Mouse (Mus musculus) heart, postnatal 0 days (tissue): ENCODE results near the gene Actb. TPM values are rescaled to one million over a fixed set of nuclear protein-coding genes. Genes with fewer than 3 reads are reported as not detected.
"Not testable (repeated sequence)": the region's sequence is repeated elsewhere in the genome, so short reads cannot be mapped to it uniquely, and the experiment has no call there.

ENCODE experiments used
- ATAC-seq: fragments of 200-750 bp; cut with Nextera tagmentation; 2 replicates; pipeline ENCODE4 v1.8.0; 2017; ENCODE audit warnings: low read depth, moderate number of reproducible peaks, moderate library complexity; ENCODE audit not compliant: insufficient read depth
- DNase-seq: peaks from one replicate; pipeline ENCODE4 v3.0.0-alpha.2; 2016; ENCODE audit warnings: low spot score
- H3K27ac ChIP-seq: fragments of 300-500 bp; sonication (generic); 2 replicates; pipeline ENCODE4 v1.5.1; 2014; ENCODE audit warnings: low read depth, mild to moderate bottlenecking
- H3K27me3 ChIP-seq: fragments of 300-500 bp; sonication (generic); 2 replicates; pipeline ENCODE4 v1.6.1; 2014; ENCODE audit warnings: low read length, mixed read lengths; ENCODE audit not compliant: control insufficient read depth, insufficient read depth
- H3K36me3 ChIP-seq: fragments of 300-500 bp; sonication (generic); replicated peaks from 2 replicates; pipeline ENCODE4 v1.6.1; 2014; ENCODE audit warnings: low read length, mixed read lengths; ENCODE audit not compliant: control insufficient read depth, insufficient read depth
- H3K4me1 ChIP-seq: fragments of 300-500 bp; sonication (generic); 2 replicates; pipeline ENCODE4 v1.6.1; 2014; ENCODE audit warnings: antibody characterized with exemption; ENCODE audit not compliant: control insufficient read depth, insufficient read depth
- H3K4me2 ChIP-seq: fragments of 300-500 bp; sonication (generic); 2 replicates; pipeline ENCODE4 v1.6.1; 2014; ENCODE audit warnings: low read depth, mild to moderate bottlenecking, low read length, moderate library complexity
- H3K4me3 ChIP-seq: fragments of 300-500 bp; sonication (generic); 2 replicates; pipeline ENCODE4 v1.5.1; 2014; ENCODE audit warnings: low read depth, low read length
- H3K9ac ChIP-seq: fragments of 300-500 bp; sonication (generic); replicated peaks from 2 replicates; pipeline ENCODE4 v1.6.1; 2014; ENCODE audit warnings: low read depth, low read length, mixed read lengths
- H3K9me3 ChIP-seq: fragments of 300-500 bp; sonication (generic); replicated peaks from 2 replicates; pipeline ENCODE4 v1.6.1; 2016; ENCODE audit warnings: low read length; ENCODE audit not compliant: control insufficient read depth
- CTCF ChIP-seq: IDR thresholded peaks from 2 replicates; pipeline ENCODE4 v1.5.1; 2016; ENCODE audit warnings: antibody characterized with exemption, control low read depth, low read depth
- EP300 ChIP-seq: IDR thresholded peaks from 2 replicates; pipeline ENCODE4 v1.6.1; 2016; ENCODE audit warnings: antibody characterized with exemption, low read depth
- WGBS: fragments of 180-500 bp; shearing (Covaris S2); extraction: QIAGEN DNeasy Blood & Tissue Kit; methylation state at CpG from one replicate; pipeline ENCODE4 v1.1.7; 2014; 5-methylcytosine and 5-hydroxymethylcytosine counted together
- polyA plus RNA-seq: library from polyadenylated mRNA; unstranded; fragments of >200 nt; fragmentation: Nextera tagmentation; extraction: Ambion mirVana; gene quantifications from 2 replicates; pipeline ENCODE4 v1.2.1, GENCODE M21; 2015
- total RNA-seq: library from RNA; depleted of rRNA; stranded (reverse); fragments of >200 nt; gene quantifications from 2 replicates; pipeline ENCODE4 v1.2.3, GENCODE M21; 2014; ENCODE audit warnings: low replicate concordance

Gene Actb
- total and polyA plus RNA-seq, 2 experiments from 2014 or later = 2,574 to 4,473 TPM

GRCm38 (mm10) chr5:142897568-142898248, 8.8 kb downstream of the Actb start:
- peaks cover 38% of the 10 kb centered on the region for H3K36me3 ChIP-seq
- no peak for ATAC-seq
- H3K27ac ChIP-seq = peak overlapping the region; percentile 27; the same call in 1 of the 2 replicates
- no peaks in the 10 kb centered on the region for H3K27me3 ChIP-seq
- TF ChIP-seq CTCF (no peak), EP300 (no peak)
- H3K9ac ChIP-seq = no peak overlapping the region
- 83% methylated on average over 7 of the region's 7 CpGs for WGBS
- DNase-seq = no peak
- H3K9me3 ChIP-seq = no peaks in the 10 kb centered on the region
- no peak overlapping the region for H3K4me2 ChIP-seq
- H3K4me1 ChIP-seq = peaks cover 16% of the 10 kb centered on the region; the same call in 1 of the 2 replicates
- no peak overlapping the region for H3K4me3 ChIP-seq

GRCm38 (mm10) chr5:142896713-142897112, 9.8 kb downstream of the Actb start:
- Histone ChIP-seq H3K27ac (no peak overlapping the region), H3K4me1 (peaks cover 15% of the 10 kb centered on the region; the same call in 1 of the 2 replicates), H3K9me3 (no peaks in the 10 kb centered on the region), H3K4me2 (no peak overlapping the region), H3K4me3 (no peak overlapping the region), H3K27me3 (no peaks in the 10 kb centered on the region), H3K36me3 (peaks cover 28% of the 10 kb centered on the region), H3K9ac (no peak overlapping the region)
- DNase-seq (no peak), ATAC-seq (no peak)
- TF ChIP-seq EP300 = no peak
- TF ChIP-seq CTCF = no peak
- 69% methylated on average over 5 of the region's 5 CpGs for WGBS

GRCm38 (mm10) chr5:142896192-142896591, 10.4 kb downstream of the Actb start:
- Histone ChIP-seq H3K4me3 (peak overlapping the region; percentile 72; the same call in 1 of the 2 replicates), H3K4me2 (peak overlapping the region; percentile 85), H3K4me1 (peaks cover 15% of the 10 kb centered on the region; the same call in 1 of the 2 replicates), H3K9ac (no peak overlapping the region), H3K36me3 (peaks cover 23% of the 10 kb centered on the region), H3K9me3 (no peaks in the 10 kb centered on the region), H3K27ac (no peak overlapping the region), H3K27me3 (no peaks in the 10 kb centered on the region)
- WGBS = 58% methylated on average over 10 of the region's 10 CpGs
- ATAC-seq (no peak), DNase-seq (no peak)
- TF ChIP-seq EP300 (no peak), CTCF (peak; percentile 22; the same call in 1 of the 2 replicates)

GRCm38 (mm10) chr5:142894918-142895613, 11.5 kb downstream of the Actb start, which contains the start of gene Fbxl18:
Fbxl18 (minus strand) TSS chr5:142895421.
- 1% methylated on average over 40 of the region's 40 CpGs for WGBS
- peak; percentile 62; the same call in 1 of the 2 replicates for TF ChIP-seq EP300
- no peak for TF ChIP-seq CTCF
- H3K27ac ChIP-seq = peak within 1 kb of the TSS; percentile 85

GRCm38 (mm10) chr5:142891396-142891795, 15.2 kb downstream of the Actb start:
- H3K4me2 ChIP-seq = no peak overlapping the region
- TF ChIP-seq EP300 = no peak
- no peak for TF ChIP-seq CTCF
- WGBS = 69% methylated on average over 6 of the region's 6 CpGs
- peaks cover 15% of the 10 kb centered on the region; the same call in 1 of the 2 replicates for H3K4me1 ChIP-seq
- DNase-seq (no peak), ATAC-seq (no peak)
- no peak overlapping the region for H3K4me3 ChIP-seq
- no peak overlapping the region for H3K9ac ChIP-seq
- H3K27me3 ChIP-seq = no peaks in the 10 kb centered on the region
- no peaks in the 10 kb centered on the region for H3K9me3 ChIP-seq
- peaks cover 4% of the 10 kb centered on the region for H3K36me3 ChIP-seq
- no peak overlapping the region for H3K27ac ChIP-seq

More at GRCm38 (mm10) chr5:142894918-142895613, 11.5 kb downstream of the Actb start, which contains the start of gene Fbxl18:
- Histone ChIP-seq H3K36me3 (peaks cover 12% of the 10 kb centered on the region), H3K4me1 (peaks cover 15% of the 10 kb centered on the region; the same call in 1 of the 2 replicates), H3K9ac (peak within 1 kb of the TSS; percentile 68), H3K4me3 (peak within 1 kb of the TSS; percentile 72), H3K9me3 (no peaks in the 10 kb centered on the region), H3K4me2 (peak within 1 kb of the TSS; percentile 85), H3K27me3 (no peaks in the 10 kb centered on the region)
- peak; percentile 95 for ATAC-seq
- peak; percentile 92 for DNase-seq

DNA sequence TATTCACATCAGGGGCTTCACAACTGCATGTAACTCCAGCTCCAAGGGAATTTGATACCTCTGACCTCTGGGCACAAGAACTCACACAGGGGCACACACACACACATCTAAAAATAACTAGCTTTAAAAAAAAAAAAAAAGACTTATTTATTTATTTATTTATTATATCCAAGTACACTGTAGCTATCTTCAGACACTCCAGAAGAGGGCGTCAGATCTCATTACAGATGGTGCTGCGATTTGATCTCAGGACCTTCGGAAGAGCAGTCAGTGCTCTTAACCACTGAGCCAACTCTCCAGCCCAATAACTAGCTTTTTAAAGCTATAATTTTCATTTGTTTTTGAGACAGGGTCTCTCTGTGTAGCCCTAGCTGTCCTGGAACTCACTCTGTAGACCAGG, 19.0 kb downstream of the Actb start:
- WGBS = 76% methylated on average over 3 of the region's 3 CpGs
- H3K27ac ChIP-seq = not testable (repeated sequence)

More for the DNA sequence above, 19.0 kb downstream of the Actb start:
- not testable (repeated sequence) for ATAC-seq, H3K4me2 ChIP-seq, H3K9ac ChIP-seq, H3K27me3 ChIP-seq, H3K9me3 ChIP-seq, H3K4me1 ChIP-seq, H3K4me3 ChIP-seq, DNase-seq
- peaks cover 26% of the 10 kb centered on the region for H3K36me3 ChIP-seq
